Mouse (Mus musculus) right cerebral cortex, postnatal 4 days (tissue): Measurements from ENCODE around the gene Nyap2.

ENCODE experiments used
- DNase-seq: peaks from one replicate; pipeline ENCODE4 v3.0.0-alpha.2; 2022

Nyap2 gene

GRCm38 (mm10) chr1:81076831-81077664 lies at the start of gene Nyap2:
Nyap2 (plus strand) TSS chr1:81076950.
- peak; percentile 61 for DNase-seq

GRCm38 (mm10) chr1:81042907-81043868 lies 33.6 kb upstream of the Nyap2 start:
- no peak for DNase-seq

- no peak for DNase-seq
Observed at GRCm38 (mm10) chr1:81058340-81058739, 18.4 kb upstream of the Nyap2 start.

GRCm38 (mm10) chr1:81058835-81059234 lies 17.9 kb upstream of the Nyap2 start:
- no peak for DNase-seq

GRCm38 (mm10) chr1:81062811-81063210 lies 13.9 kb upstream of the Nyap2 start:
- no peak for DNase-seq

- peak; percentile 25 for DNase-seq
Observed at GRCm38 (mm10) chr1:81076259-81076658, 491 bp upstream of the Nyap2 start.

GRCm38 (mm10) chr1:81077665-81078314 lies 1.0 kb downstream of the Nyap2 start:
- DNase-seq: no peak

GRCm38 (mm10) chr1:81087485-81087884 lies 10.7 kb downstream of the Nyap2 start:
- DNase-seq: no peak

GRCm38 (mm10) chr1:81090400-81090799 lies 13.7 kb downstream of the Nyap2 start:
- no peak for DNase-seq

GRCm38 (mm10) chr1:81090979-81091378 lies 14.2 kb downstream of the Nyap2 start:
- DNase-seq: no peak

- no peak for DNase-seq
Observed at GRCm38 (mm10) chr1:81092056-81092455, 15.3 kb downstream of the Nyap2 start.

- DNase-seq: no peak
Observed at GRCm38 (mm10) chr1:81092886-81093285, 16.1 kb downstream of the Nyap2 start.

GRCm38 (mm10) chr1:81098950-81099349 lies 22.2 kb downstream of the Nyap2 start:
- no peak for DNase-seq

- no peak for DNase-seq
Observed at GRCm38 (mm10) chr1:81101749-81102148, 25.0 kb downstream of the Nyap2 start.

- no peak for DNase-seq
Observed at GRCm38 (mm10) chr1:81119732-81120131, 43.0 kb downstream of the Nyap2 start.

GRCm38 (mm10) chr1:81132007-81132712 lies 55.4 kb downstream of the Nyap2 start:
- no peak for DNase-seq

GRCm38 (mm10) chr1:81143855-81144254 lies 67.1 kb downstream of the Nyap2 start:
- DNase-seq: no peak

- no peak for DNase-seq
Observed at GRCm38 (mm10) chr1:81145576-81145975, 68.8 kb downstream of the Nyap2 start.

- no peak for DNase-seq
Observed at GRCm38 (mm10) chr1:81169245-81169644, 92.5 kb downstream of the Nyap2 start.

- no peak for DNase-seq
Observed at GRCm38 (mm10) chr1:81172703-81173102, 96.0 kb downstream of the Nyap2 start.

- no peak for DNase-seq
Observed at GRCm38 (mm10) chr1:81173303-81173702, 96.6 kb downstream of the Nyap2 start.

GRCm38 (mm10) chr1:81179725-81180124 lies 103.0 kb downstream of the Nyap2 start:
- DNase-seq: no peak
